ENCODE assay signal across 9 mouse cellular contexts in genomic region chr13:35771968-35772382, GRCm38 (mm10).
A peak's percentile ranks its signal among the peaks of the same experiment; 100 is the strongest.
DNase-seq lines count a peak whose midpoint lies in the region; ATAC-seq and TF ChIP-seq lines count a peak whose summit lies in the region.
"Had no signal": no experiment of that assay in that cellular context is flagged by ENCODE, and none has a peak within 500 bp of the region (broad histone marks: within the 10 kb centered on the region; RNA-seq: fewer than 3 reads in every experiment).

No protein-coding gene starts in this region.

- H3K27ac ChIP-seq in hindbrain, embryonic 11.5 days (ENCODE audit: low read depth, low read length): no peak overlapping the region
- no peak overlapping the region for H3K27ac ChIP-seq in hindbrain, embryonic 12.5 days
- H3K27ac ChIP-seq in forebrain, postnatal 0 days (ENCODE audit: low read depth, low read length): no peak overlapping the region
- no peak overlapping the region for H3K27ac ChIP-seq in limb, embryonic 14.5 days (replicated peaks; ENCODE audit: low read depth, low read length)
- no peak overlapping the region for H3K27ac ChIP-seq in neural tube, embryonic 13.5 days (replicated peaks)
- H3K27ac ChIP-seq: embryonic facial prominence, embryonic 13.5 days had no signal

- no peaks in the 10 kb centered on the region for H3K27me3 ChIP-seq in hindbrain, embryonic 11.5 days (ENCODE audit: control insufficient read depth, insufficient read depth, low read length)
- no peaks in the 10 kb centered on the region for H3K27me3 ChIP-seq in hindbrain, embryonic 12.5 days
- no peaks in the 10 kb centered on the region for H3K27me3 ChIP-seq in E14TG2a.4 (ENCODE audit: insufficient read depth, low read length)
- no peaks in the 10 kb centered on the region for H3K27me3 ChIP-seq in forebrain, postnatal 0 days (ENCODE audit: insufficient read depth, low read length)
- no peaks in the 10 kb centered on the region for H3K27me3 ChIP-seq in limb, embryonic 14.5 days (ENCODE audit: control insufficient read depth, insufficient read depth, low read length)
- H3K27me3 ChIP-seq in neural tube, embryonic 13.5 days: no peaks in the 10 kb centered on the region
- H3K27me3 ChIP-seq: embryonic facial prominence, embryonic 13.5 days had no signal

- no peak overlapping the region for H3K9ac ChIP-seq in hindbrain, embryonic 11.5 days (ENCODE audit: low read depth, low read length)
- no peak overlapping the region for H3K9ac ChIP-seq in hindbrain, embryonic 12.5 days
- H3K9ac ChIP-seq in forebrain, postnatal 0 days: no peak overlapping the region
- H3K9ac ChIP-seq in limb, embryonic 14.5 days (ENCODE audit: low read depth, low read length, severe bottlenecking): no peak overlapping the region
- H3K9ac ChIP-seq in neural tube, embryonic 13.5 days: no peak overlapping the region
- H3K9ac ChIP-seq: embryonic facial prominence, embryonic 13.5 days had no signal

- no peaks in the 10 kb centered on the region for H3K36me3 ChIP-seq in hindbrain, embryonic 11.5 days (ENCODE audit: control insufficient read depth, insufficient read depth, low read length)
- no peaks in the 10 kb centered on the region for H3K36me3 ChIP-seq in hindbrain, embryonic 12.5 days
- peaks cover 38% of the 10 kb centered on the region for H3K36me3 ChIP-seq in E14TG2a.4 (ENCODE audit: insufficient read depth, low read length)
- no peaks in the 10 kb centered on the region for H3K36me3 ChIP-seq in forebrain, postnatal 0 days (ENCODE audit: insufficient read depth)
- no peaks in the 10 kb centered on the region for H3K36me3 ChIP-seq in limb, embryonic 14.5 days (ENCODE audit: control insufficient read depth, insufficient read depth, low read length)
- H3K36me3 ChIP-seq in neural tube, embryonic 13.5 days: no peaks in the 10 kb centered on the region
- H3K36me3 ChIP-seq: embryonic facial prominence, embryonic 13.5 days had no signal

- peak; percentile 47 for ATAC-seq in hindbrain, embryonic 11.5 days (ENCODE audit: low FRiP score)
- no peak for ATAC-seq in hindbrain, embryonic 12.5 days (ENCODE audit: low FRiP score)
- ATAC-seq in forebrain, postnatal 0 days: no peak
- peak; percentile 47; the same call in 1 of the 2 replicates for ATAC-seq in limb, embryonic 14.5 days (ENCODE audit: low FRiP score, low read depth)
- 0 out of 2 replicates have a peak, but pooled peaks have one; percentile 27 for ATAC-seq in neural tube, embryonic 13.5 days (ENCODE audit: low read depth)

- no peaks in the 10 kb centered on the region for H3K4me1 ChIP-seq in hindbrain, embryonic 11.5 days (replicated peaks; ENCODE audit: control insufficient read depth, insufficient read depth, low read length)
- H3K4me1 ChIP-seq in hindbrain, embryonic 12.5 days: 0 out of 2 replicates have a peak, but pooled peaks cover 3% of the 10 kb centered on the region
- H3K4me1 ChIP-seq in E14TG2a.4 (replicated peaks; ENCODE audit: low read depth, low read length): peaks cover 96% of the 10 kb centered on the region
- no peaks in the 10 kb centered on the region for H3K4me1 ChIP-seq in forebrain, postnatal 0 days (ENCODE audit: insufficient read depth)
- 0 out of 2 replicates have a peak, but pooled peaks cover 8% of the 10 kb centered on the region for H3K4me1 ChIP-seq in limb, embryonic 14.5 days (ENCODE audit: control insufficient read depth, insufficient read depth, low read length)
- peaks cover 4% of the 10 kb centered on the region; the same call in 1 of the 2 replicates for H3K4me1 ChIP-seq in neural tube, embryonic 13.5 days (replicated peaks)

- no peaks in the 10 kb centered on the region for H3K9me3 ChIP-seq in hindbrain, embryonic 11.5 days (ENCODE audit: control insufficient read depth, low read length)
- no peaks in the 10 kb centered on the region for H3K9me3 ChIP-seq in hindbrain, embryonic 12.5 days (replicated peaks)
- no peaks in the 10 kb centered on the region for H3K9me3 ChIP-seq in E14TG2a.4 (ENCODE audit: low read length)
- H3K9me3 ChIP-seq in forebrain, postnatal 0 days (ENCODE audit: low read length): no peaks in the 10 kb centered on the region
- H3K9me3 ChIP-seq in limb, embryonic 14.5 days (ENCODE audit: control insufficient read depth, low read length): no peaks in the 10 kb centered on the region
- H3K9me3 ChIP-seq in neural tube, embryonic 13.5 days: no peaks in the 10 kb centered on the region
- H3K9me3 ChIP-seq: embryonic facial prominence, embryonic 13.5 days had no signal

- no peak overlapping the region for H3K4me3 ChIP-seq in hindbrain, embryonic 11.5 days (ENCODE audit: low read depth, low read length)
- no peak overlapping the region for H3K4me3 ChIP-seq in hindbrain, embryonic 12.5 days
- H3K4me3 ChIP-seq in E14TG2a.4 (replicated peaks; ENCODE audit: low read length): no peak overlapping the region
- no peak overlapping the region for H3K4me3 ChIP-seq in forebrain, postnatal 0 days (ENCODE audit: low read depth, low read length)
- no peak overlapping the region for H3K4me3 ChIP-seq in limb, embryonic 14.5 days (replicated peaks; ENCODE audit: low read length)
- no peak overlapping the region for H3K4me3 ChIP-seq in neural tube, embryonic 13.5 days
- H3K4me3 ChIP-seq: embryonic facial prominence, embryonic 13.5 days had no signal

- H3K4me2 ChIP-seq in hindbrain, embryonic 11.5 days (replicated peaks; ENCODE audit: low read depth, low read length): no peak overlapping the region
- no peak overlapping the region for H3K4me2 ChIP-seq in hindbrain, embryonic 12.5 days (replicated peaks)
- H3K4me2 ChIP-seq in forebrain, postnatal 0 days (ENCODE audit: low read depth): no peak overlapping the region
- no peak overlapping the region for H3K4me2 ChIP-seq in limb, embryonic 14.5 days (replicated peaks; ENCODE audit: low read depth, low read length, severe bottlenecking)
- H3K4me2 ChIP-seq in neural tube, embryonic 13.5 days: no peak overlapping the region
- H3K4me2 ChIP-seq: embryonic facial prominence, embryonic 13.5 days had no signal

- no peak for TF ChIP-seq POLR2A in limb, embryonic 14.5 days (IDR thresholded peaks at IDR 0.05; ENCODE audit: borderline replicate concordance, extremely low read depth, insufficient read depth, insufficient read length)

- TF ChIP-seq CTCF in E14TG2a.4 (conservative IDR thresholded peaks at IDR 0.05; ENCODE audit: low read length): peak; percentile 52
- peak; percentile 48 for TF ChIP-seq CTCF in forebrain, postnatal 0 days (IDR thresholded peaks at IDR 0.05; ENCODE audit: low read depth)

- 69% methylated on average over 9 of the region's 9 CpGs for WGBS in hindbrain, embryonic 11.5 days
- WGBS in hindbrain, embryonic 12.5 days: 66% methylated on average over 9 of the region's 9 CpGs
- WGBS in forebrain, postnatal 0 days: 65% methylated on average over 9 of the region's 9 CpGs
- 65% methylated on average over 9 of the region's 9 CpGs for WGBS in limb, embryonic 14.5 days
- WGBS in neural tube, embryonic 13.5 days: 60% methylated on average over 9 of the region's 9 CpGs

- peak; percentile 46 for DNase-seq in hindbrain, embryonic 11.5 days (ENCODE audit: low spot score)
- DNase-seq in adrenal gland, postnatal 36 days: peak; percentile 58 to 62
- no peak for DNase-seq in forebrain, postnatal 0 days
- no peak for DNase-seq in limb, embryonic 14.5 days (ENCODE audit: low spot score)
- no peak for DNase-seq in urinary bladder, postnatal 25 days (ENCODE audit: low spot score)

Comparison
In these comparisons a context has a peak if more than half of its experiments do, and no peak if none do; other contexts are left out.
1. ATAC-seq: peak in hindbrain, embryonic 11.5 days (single experiment), limb, embryonic 14.5 days (single experiment) and neural tube, embryonic 13.5 days (single experiment); none in hindbrain, embryonic 12.5 days (single experiment) and forebrain, postnatal 0 days (single experiment).
2. DNase-seq: peak in hindbrain, embryonic 11.5 days (single experiment) and adrenal gland, postnatal 36 days (2 of 2); none in forebrain, postnatal 0 days (single experiment), limb, embryonic 14.5 days (single experiment) and urinary bladder, postnatal 25 days (single experiment).